Mouse (Mus musculus): ENCODE measurements around the gene Zc3h10.

GRCm38 (mm10) chr10:128503532-128503931 is 44.0 kb downstream of the Zc3h10 start:
- no peak for TF ChIP-seq CTCF (IDR thresholded peaks at IDR 0.05; ENCODE audit: low read depth)
- no peak for TF ChIP-seq EP300 (IDR thresholded peaks at IDR 0.05; ENCODE audit: low read depth)
